Mouse (Mus musculus) thymus, adult 2 months (tissue): ENCODE data around the gene Adamts10. TPM values are rescaled to one million over a fixed set of nuclear protein-coding genes. Genes with fewer than 3 reads are reported as not detected.

Experiments used
- DNase-seq: peaks from one replicate; pipeline ENCODE4 v3.0.0; 2021
- H3K27ac ChIP-seq: fragments of 200-500 bp; 2 replicates; pipeline ENCODE4 v1.5.1; 2012; ENCODE audit warnings: low read length, control low read depth; ENCODE audit not compliant: control insufficient read depth, insufficient read depth
- H3K27me3 ChIP-seq: fragments of 200-500 bp; 2 replicates; pipeline ENCODE4 v1.6.1; 2012; ENCODE audit warnings: mild to moderate bottlenecking, low read length, moderate library complexity, mixed read lengths; ENCODE audit not compliant: control insufficient read depth, insufficient read depth
- H3K36me3 ChIP-seq: fragments of 200-500 bp; 2 replicates; pipeline ENCODE4 v1.6.1; 2012; ENCODE audit warnings: mild to moderate bottlenecking, low read length, moderate library complexity; ENCODE audit not compliant: control insufficient read depth, insufficient read depth
- H3K4me1 ChIP-seq: fragments of 200-500 bp; replicated peaks from 2 replicates; pipeline ENCODE4 v1.6.1; 2012; ENCODE audit warnings: low read length; ENCODE audit not compliant: control insufficient read depth, insufficient read depth
- H3K4me3 ChIP-seq: fragments of 200-500 bp; 2 replicates; pipeline ENCODE4 v1.5.1; 2012; ENCODE audit warnings: mild to moderate bottlenecking, low read length, control low read depth, moderate library complexity; ENCODE audit not compliant: control insufficient read depth, insufficient read depth
- CTCF ChIP-seq: fragments of 200-500 bp; IDR thresholded peaks from 2 replicates; pipeline ENCODE4 v1.5.1; 2012; ENCODE audit warnings: mild to moderate bottlenecking, control low read depth, low read length, moderate library complexity, borderline replicate concordance; ENCODE audit not compliant: control insufficient read depth, poor library complexity, insufficient read depth; ENCODE audit errors: extremely low read depth
- POLR2A ChIP-seq: fragments of 200-500 bp; IDR thresholded peaks from 2 replicates; pipeline ENCODE4 v1.6.1; 2012; ENCODE audit warnings: mild to moderate bottlenecking, low read length, control low read depth, moderate library complexity; ENCODE audit not compliant: control insufficient read depth, poor library complexity, insufficient read depth; ENCODE audit errors: extremely low read depth
- WGBS: fragments of 180-500 bp; shearing (Covaris S2); methylation state at CpG from one replicate; pipeline ENCODE4 v1.1.7; 2018; 5-methylcytosine and 5-hydroxymethylcytosine counted together
- polyA plus RNA-seq: library from polyadenylated mRNA; depleted of rRNA; stranded (reverse); fragments of >200 nt; gene quantifications from 2 replicates; pipeline ENCODE4 v1.2.3, GENCODE M21; 2012

Adamts10 gene
- polyA plus RNA-seq, 1 experiment = 130 TPM

DNA sequence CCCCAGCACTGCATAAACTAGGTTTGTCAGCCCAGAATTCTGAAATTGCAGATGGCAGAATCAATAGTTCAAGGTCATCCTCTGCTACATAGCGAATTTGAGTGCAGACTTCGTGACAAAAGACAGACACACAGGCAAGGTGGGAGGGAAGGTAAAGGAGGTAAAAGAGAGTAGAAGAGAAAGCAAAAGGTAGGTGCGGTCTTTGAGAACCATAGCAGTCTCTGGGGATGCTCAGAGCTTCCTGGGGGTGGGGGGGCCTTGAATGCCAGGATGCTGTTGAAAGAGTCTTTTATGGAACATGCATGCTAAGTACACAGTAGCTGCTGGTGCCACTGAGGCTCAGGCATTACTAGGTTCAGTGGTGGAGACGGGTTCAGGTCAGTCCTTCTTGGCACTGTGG, 33.9 kb downstream of the Adamts10 start:
- no peak overlapping the region for H3K27ac ChIP-seq
- H3K4me3 ChIP-seq = no peak overlapping the region
- TF ChIP-seq POLR2A (no peak), CTCF (no peak)
- H3K36me3 ChIP-seq = no peaks in the 10 kb centered on the region
- no peak for DNase-seq
- H3K4me1 ChIP-seq = peaks cover 16% of the 10 kb centered on the region
- no peaks in the 10 kb centered on the region for H3K27me3 ChIP-seq
- WGBS = 90% methylated on average over 4 of the region's 4 CpGs

DNA sequence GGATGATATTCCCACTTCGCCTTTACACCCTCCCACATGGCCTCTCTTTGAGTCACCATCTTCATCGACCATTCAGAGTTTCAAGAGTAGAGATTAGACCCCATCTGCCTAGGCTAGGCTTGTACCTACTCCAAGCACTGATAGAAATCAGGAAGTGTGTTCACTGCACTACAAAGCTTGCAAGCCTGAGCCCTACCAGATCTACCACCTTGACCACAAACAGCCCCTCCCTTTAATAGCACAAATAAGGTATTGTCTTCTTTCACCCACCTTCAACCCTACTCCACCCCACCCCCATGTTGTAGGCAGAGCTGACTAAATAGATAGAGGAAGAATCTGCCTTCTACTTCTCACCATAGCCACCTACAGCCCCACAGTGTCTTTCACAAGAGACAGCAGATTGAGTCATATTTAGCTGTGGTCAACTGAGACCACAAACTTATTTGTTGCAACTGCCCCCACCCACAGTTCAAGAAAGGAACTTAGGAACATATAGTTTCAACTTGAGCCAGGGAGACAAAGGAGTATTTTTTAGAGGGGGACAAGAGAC, 39.6 kb downstream of the Adamts10 start:
- Histone ChIP-seq H3K4me3 (no peak overlapping the region), H3K27me3 (no peaks in the 10 kb centered on the region), H3K27ac (no peak overlapping the region), H3K36me3 (no peaks in the 10 kb centered on the region), H3K4me1 (no peaks in the 10 kb centered on the region)
- no peak for DNase-seq
- TF ChIP-seq CTCF = no peak
- no peak for TF ChIP-seq POLR2A
- WGBS = 48% methylated on average over 2 of the region's 2 CpGs

DNA sequence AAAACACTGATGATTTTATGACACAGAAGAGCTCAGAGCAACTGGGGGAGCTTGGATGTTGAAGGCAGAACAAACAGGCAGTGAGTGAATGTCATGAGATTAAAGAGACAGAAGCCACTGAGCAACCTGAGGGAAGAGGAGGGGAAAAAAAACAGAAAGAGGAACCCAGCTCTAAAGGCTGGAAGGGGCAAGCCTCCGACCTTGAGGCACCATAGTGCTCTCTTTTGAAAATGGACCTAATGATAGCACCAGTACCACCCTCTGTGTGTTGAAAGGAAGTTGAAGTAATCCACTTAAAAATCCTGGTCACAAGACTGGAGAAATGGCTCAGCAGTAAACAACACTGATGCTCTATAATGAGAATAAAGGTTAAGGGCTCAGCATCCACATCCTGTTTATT, 40.6 kb downstream of the Adamts10 start:
- H3K36me3 ChIP-seq = no peaks in the 10 kb centered on the region
- no peaks in the 10 kb centered on the region for H3K27me3 ChIP-seq
- TF ChIP-seq CTCF = no peak
- no peak for TF ChIP-seq POLR2A
- no peak overlapping the region for H3K4me3 ChIP-seq
- no peak overlapping the region for H3K27ac ChIP-seq
- no peak for DNase-seq
- H3K4me1 ChIP-seq = no peaks in the 10 kb centered on the region
- 57% methylated on average over 1 of the region's 1 CpGs for WGBS

DNA sequence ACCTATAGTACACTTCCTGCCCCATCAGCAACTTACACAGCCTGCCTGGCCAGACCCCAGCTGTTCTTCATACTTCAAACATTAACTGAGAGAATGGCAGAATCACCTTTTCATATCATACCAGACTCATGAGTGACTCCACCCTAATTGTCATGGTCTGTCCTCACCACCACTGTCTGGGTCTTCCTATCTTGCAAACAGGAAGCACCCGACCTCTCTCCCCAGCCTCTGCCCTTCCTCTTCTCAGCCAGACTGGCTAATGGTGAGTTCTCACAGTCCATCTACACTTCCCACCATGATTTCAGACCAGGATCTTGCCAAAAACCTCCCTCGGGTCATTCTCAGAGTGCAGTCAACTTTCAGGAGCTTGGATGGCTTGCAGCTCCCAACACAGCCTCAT, 42.2 kb downstream of the Adamts10 start:
- DNase-seq = no peak
- no peak overlapping the region for H3K4me3 ChIP-seq
- TF ChIP-seq POLR2A (no peak), CTCF (no peak)
- no peaks in the 10 kb centered on the region for H3K27me3 ChIP-seq
- no peaks in the 10 kb centered on the region for H3K4me1 ChIP-seq
- no peaks in the 10 kb centered on the region for H3K36me3 ChIP-seq
- 16% methylated on average over 2 of the region's 2 CpGs for WGBS
- H3K27ac ChIP-seq = no peak overlapping the region

DNA sequence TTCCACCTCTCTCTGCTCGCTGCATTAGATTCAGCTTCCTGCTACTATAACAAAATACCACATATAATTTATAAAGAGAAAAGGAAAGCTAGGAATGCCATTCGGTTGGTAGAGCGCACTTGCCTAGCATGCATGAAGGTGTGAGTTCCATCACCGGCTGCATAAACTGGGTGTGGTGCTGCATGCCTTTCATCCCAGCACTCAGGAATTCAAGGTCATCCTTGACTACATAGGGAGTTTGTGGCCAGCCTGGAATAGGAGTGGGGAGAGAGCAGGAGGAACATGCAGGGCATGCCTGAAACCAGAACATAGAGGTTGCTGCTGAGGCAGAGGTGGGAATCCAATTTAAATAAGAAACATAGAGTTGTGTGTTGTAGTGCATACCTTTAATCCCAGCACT, 60.1 kb downstream of the Adamts10 start:
- H3K4me1 ChIP-seq = no peaks in the 10 kb centered on the region
- WGBS = 93% methylated on average over 4 of the region's 4 CpGs
- H3K27ac ChIP-seq = no peak overlapping the region
- TF ChIP-seq CTCF (no peak), POLR2A (no peak)
- no peak for DNase-seq
- no peaks in the 10 kb centered on the region for H3K36me3 ChIP-seq
- no peak overlapping the region for H3K4me3 ChIP-seq
- no peaks in the 10 kb centered on the region for H3K27me3 ChIP-seq

DNA sequence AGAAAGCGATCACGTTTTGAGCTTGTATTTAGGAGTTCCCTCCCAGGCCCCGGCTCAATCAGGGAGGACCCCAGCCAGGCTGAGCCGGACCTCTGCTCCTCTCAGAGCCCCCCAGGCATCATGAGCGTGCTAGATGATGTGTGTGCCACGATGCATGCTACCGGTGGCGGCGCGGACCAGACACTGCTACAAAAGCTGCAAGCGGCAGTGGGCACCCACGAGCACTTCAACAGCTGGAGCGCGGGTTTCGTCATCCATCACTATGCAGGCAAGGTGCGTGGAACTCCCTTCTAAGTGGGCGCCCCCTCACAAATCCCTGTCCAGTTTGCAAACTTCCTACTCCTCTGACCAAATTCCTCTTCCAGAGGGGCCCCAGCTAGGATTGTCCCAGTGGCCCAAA, 62.0 kb downstream of the Adamts10 start:
- H3K27me3 ChIP-seq = no peaks in the 10 kb centered on the region
- WGBS = 96% methylated on average over 17 of the region's 17 CpGs
- no peaks in the 10 kb centered on the region for H3K36me3 ChIP-seq
- no peak for DNase-seq
- no peaks in the 10 kb centered on the region for H3K4me1 ChIP-seq
- TF ChIP-seq POLR2A = no peak
- no peak for TF ChIP-seq CTCF
- no peak overlapping the region for H3K4me3 ChIP-seq
- H3K27ac ChIP-seq = no peak overlapping the region

DNA sequence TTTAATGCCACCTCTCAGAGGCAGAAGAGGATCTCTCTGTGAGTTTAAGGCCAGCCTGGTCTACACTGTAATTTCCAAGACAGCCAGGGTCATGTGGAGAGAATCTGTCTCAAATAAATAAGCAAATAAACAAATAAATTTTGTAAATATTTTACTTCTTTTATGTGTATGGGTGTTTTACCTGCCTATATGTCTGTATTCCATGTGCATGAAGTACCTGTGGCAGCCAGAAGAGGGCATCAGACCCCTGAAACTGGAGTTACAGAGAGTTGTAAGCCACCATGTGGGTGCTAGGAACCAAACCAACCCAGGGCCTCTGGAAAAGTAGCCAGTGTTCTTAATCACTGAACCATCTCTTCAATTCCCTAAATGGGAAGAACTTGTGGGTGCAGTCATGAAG, 73.3 kb downstream of the Adamts10 start:
- H3K36me3 ChIP-seq = no peaks in the 10 kb centered on the region
- H3K4me3 ChIP-seq = no peak overlapping the region
- TF ChIP-seq CTCF (no peak), POLR2A (no peak)
- H3K27me3 ChIP-seq = no peaks in the 10 kb centered on the region
- no peak for DNase-seq
- no peaks in the 10 kb centered on the region for H3K4me1 ChIP-seq
- H3K27ac ChIP-seq = no peak overlapping the region
